Mouse (Mus musculus) liver, embryonic 14.5 days (tissue): Measurements from ENCODE around the gene Amt. TPM values are rescaled to one million over a fixed set of nuclear protein-coding genes. Genes with fewer than 3 reads are reported as not detected.

Source experiments
- ATAC-seq: fragments of 200-750 bp; cut with Nextera tagmentation; 2 replicates; pipeline ENCODE4 v1.8.0; 2017; ENCODE audit warnings: moderate number of reproducible peaks, mild to moderate bottlenecking, moderate library complexity; ENCODE audit not compliant: insufficient read depth
- DNase-seq, 3 experiments: peaks; one replicate each; pipeline ENCODE4 v3.0.0-alpha.2; 2012 to 2013; ENCODE audit warnings: low read depth in 3 of 3, low spot score in 3 of 3
- H3K27ac ChIP-seq: fragments of 300-500 bp; sonication (generic); 2 replicates; pipeline ENCODE4 v1.5.1; 2014; ENCODE audit warnings: moderate library complexity, mild to moderate bottlenecking, control low read depth, inconsistent platforms
- H3K27me3 ChIP-seq: fragments of 300-500 bp; sonication (generic); 2 replicates; pipeline ENCODE4 v1.6.1; 2014; ENCODE audit warnings: mild to moderate bottlenecking, low read length, moderate library complexity; ENCODE audit not compliant: control insufficient read depth, insufficient read depth
- H3K36me3 ChIP-seq: fragments of 300-500 bp; sonication (generic); replicated peaks from 2 replicates; pipeline ENCODE4 v1.6.1; 2014; ENCODE audit warnings: low read depth; ENCODE audit not compliant: control insufficient read depth, insufficient read depth
- H3K4me1 ChIP-seq, 2 experiments: fragments of 200-500 bp in 1 of 2; fragments of 300-500 bp in 1 of 2; sonication (generic) in 1 of 2; replicated peaks; 2 replicates each; pipeline ENCODE4 v1.6.1; 2012 to 2014; ENCODE audit warnings: antibody characterized with exemption in 1 of 2, inconsistent platforms in 1 of 2, low read length in 1 of 2; ENCODE audit not compliant: control insufficient read depth in 2 of 2, insufficient read depth in 2 of 2
- H3K4me2 ChIP-seq: fragments of 300-500 bp; sonication (generic); 2 replicates; pipeline ENCODE4 v1.6.1; 2014; ENCODE audit warnings: low read depth, mild to moderate bottlenecking, control low read depth, moderate library complexity
- H3K4me3 ChIP-seq, 2 experiments: fragments of 200-500 bp in 1 of 2; fragments of 300-500 bp in 1 of 2; sonication (generic) in 1 of 2; 2 replicates each; pipeline ENCODE4 v1.5.1; 2012 to 2014; ENCODE audit warnings: low read depth in 2 of 2, low read length in 2 of 2, mild to moderate bottlenecking in 2 of 2, control low read depth in 1 of 2, inconsistent platforms in 1 of 2, moderate library complexity in 1 of 2; ENCODE audit not compliant: insufficient read depth in 1 of 2
- H3K9ac ChIP-seq: fragments of 300-500 bp; sonication (generic); replicated peaks from 2 replicates; pipeline ENCODE4 v1.6.1; 2014; ENCODE audit warnings: mild to moderate bottlenecking, control low read depth, moderate library complexity
- H3K9me3 ChIP-seq: fragments of 300-500 bp; sonication (generic); 2 replicates; pipeline ENCODE4 v1.6.1; 2016; ENCODE audit warnings: low read length, mixed read lengths; ENCODE audit not compliant: control insufficient read depth
- CTCF ChIP-seq: IDR thresholded peaks from 2 replicates; pipeline ENCODE4 v1.5.1; 2016; ENCODE audit warnings: antibody characterized with exemption, low read depth, control low read depth
- EP300 ChIP-seq: IDR thresholded peaks from 2 replicates; pipeline ENCODE4 v1.6.1; 2016; ENCODE audit warnings: antibody characterized with exemption, low read depth
- WGBS: fragments of 180-500 bp; shearing (Covaris S2); extraction: QIAGEN DNeasy Blood & Tissue Kit; methylation state at CpG from one replicate; pipeline ENCODE4 v1.1.7; 2014; ENCODE audit not compliant: insufficient replicate concordance; 5-methylcytosine and 5-hydroxymethylcytosine counted together
- polyA plus RNA-seq, 2 experiments: library from polyadenylated mRNA; depleted of rRNA in 1 of 2; stranded (reverse) in 1 of 2; unstranded in 1 of 2; fragments of >200 nt; fragmentation: Nextera tagmentation in 1 of 2; extraction: Ambion mirVana in 1 of 2; gene quantifications; 2 replicates each; pipeline versions ENCODE4 v1.2.1 to v1.2.3; 2012 to 2014

The Amt gene
- polyA plus RNA-seq, 2 experiments = 7.2 to 7.5 TPM

DNA sequence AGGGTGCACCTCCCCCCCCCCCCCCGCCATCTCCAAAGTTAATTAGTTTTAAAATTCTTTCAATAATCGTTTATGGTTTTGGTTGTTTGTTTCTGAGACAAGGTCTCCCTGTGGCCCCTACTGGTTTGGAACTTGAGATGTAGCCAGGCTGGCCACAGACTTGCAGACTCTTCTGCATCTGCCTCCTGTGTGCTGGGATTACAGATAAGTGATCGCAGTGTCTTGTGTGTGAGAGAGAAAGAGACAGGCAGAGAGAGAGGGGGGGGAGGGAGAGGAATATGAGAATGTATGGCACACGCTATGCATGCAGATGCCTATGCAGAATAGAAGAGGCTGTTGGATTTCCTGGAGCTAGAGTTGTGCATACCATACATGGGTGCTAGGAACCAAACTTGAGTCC is 53.1 kb downstream of the Amt start:
- H3K4me3 ChIP-seq = peak overlapping the region in 1 of 2 experiments; percentile 99; a peak in 2 of 4 replicates
- TF ChIP-seq EP300 (peak; percentile 35; the same call in 1 of the 2 replicates), CTCF (no peak)
- WGBS = 32% methylated on average over 4 of the region's 4 CpGs
- H3K9me3 ChIP-seq = no peaks in the 10 kb centered on the region
- H3K36me3 ChIP-seq = peaks cover 45% of the 10 kb centered on the region
- H3K4me2 ChIP-seq = peak overlapping the region; percentile 98
- peak overlapping the region; percentile 95 for H3K9ac ChIP-seq
- peak overlapping the region; percentile 82 for H3K27ac ChIP-seq
- H3K27me3 ChIP-seq = no peaks in the 10 kb centered on the region
- ATAC-seq (no peak), DNase-seq (no peak)
- peaks cover 24 to 34% of the 10 kb centered on the region in 2 experiments for H3K4me1 ChIP-seq

Other genes starting within 250 kb of the Amt start
- gene Gmppb, start 247.6 kb upstream of the Amt start, polyA plus RNA-seq (2012; rRNA removed) = 6.7 and 12.9 TPM in 2 replicates
- 14.3 and 15.5 TPM in 2 replicates for gene Gmppb, start 247.6 kb upstream of the Amt start, polyA plus RNA-seq (2014; fragmentation: Nextera tagmentation; extraction: Ambion mirVana)
- gene Amigo3, start 243.7 kb upstream of the Amt start, polyA plus RNA-seq (2012; rRNA removed) = 0.51 and 0.75 TPM in 2 replicates
- gene Amigo3, start 243.7 kb upstream of the Amt start, polyA plus RNA-seq (2014; fragmentation: Nextera tagmentation; extraction: Ambion mirVana) = 0.89 and 1.4 TPM in 2 replicates
- gene Mst1, start 216.4 kb upstream of the Amt start, polyA plus RNA-seq (2012; rRNA removed) = 21.0 and 21.3 TPM in 2 replicates
- gene Mst1, start 216.4 kb upstream of the Amt start, polyA plus RNA-seq (2014; fragmentation: Nextera tagmentation; extraction: Ambion mirVana) = 24.1 and 29.7 TPM in 2 replicates
- 139 and 146 TPM in 2 replicates for gene Rnf123, start 213.5 kb upstream of the Amt start, polyA plus RNA-seq (2012; rRNA removed)
- gene Rnf123, start 213.5 kb upstream of the Amt start, polyA plus RNA-seq (2014; fragmentation: Nextera tagmentation; extraction: Ambion mirVana) = 88.2 and 102 TPM in 2 replicates
- 126 and 150 TPM in 2 replicates for gene Apeh, start 202.2 kb upstream of the Amt start, polyA plus RNA-seq (2012; rRNA removed)
- 153 and 172 TPM in 2 replicates for gene Apeh, start 202.2 kb upstream of the Amt start, polyA plus RNA-seq (2014; fragmentation: Nextera tagmentation; extraction: Ambion mirVana)
- 0.86 and 1.1 TPM in 2 replicates for gene Bsn, start 106.5 kb upstream of the Amt start, polyA plus RNA-seq (2012; rRNA removed)
- 1.1 and 1.4 TPM in 2 replicates for gene Bsn, start 106.5 kb upstream of the Amt start, polyA plus RNA-seq (2014; fragmentation: Nextera tagmentation; extraction: Ambion mirVana)
- gene Dag1, start 32.9 kb upstream of the Amt start, polyA plus RNA-seq (2012; rRNA removed) = 4.8 and 5.3 TPM in 2 replicates
- 12.0 and 13.0 TPM in 2 replicates for gene Dag1, start 32.9 kb upstream of the Amt start, polyA plus RNA-seq (2014; fragmentation: Nextera tagmentation; extraction: Ambion mirVana)
- gene Nicn1, start 6.4 kb upstream of the Amt start, polyA plus RNA-seq (2012; rRNA removed) = 2.8 and 2.9 TPM in 2 replicates
- gene Nicn1, start 6.4 kb upstream of the Amt start, polyA plus RNA-seq (2014; fragmentation: Nextera tagmentation; extraction: Ambion mirVana) = 4.3 and 6.2 TPM in 2 replicates
- gene Rhoa, start 9.3 kb downstream of the Amt start, polyA plus RNA-seq (2012; rRNA removed) = 62.5 and 76.4 TPM in 2 replicates
- 130 and 133 TPM in 2 replicates for gene Rhoa, start 9.3 kb downstream of the Amt start, polyA plus RNA-seq (2014; fragmentation: Nextera tagmentation; extraction: Ambion mirVana)
- 10.4 and 10.6 TPM in 2 replicates for gene Tcta, start 9.3 kb downstream of the Amt start, polyA plus RNA-seq (2012; rRNA removed)
- gene Tcta, start 9.3 kb downstream of the Amt start, polyA plus RNA-seq (2014; fragmentation: Nextera tagmentation; extraction: Ambion mirVana) = 10.9 and 13.2 TPM in 2 replicates
- 3,084 and 3,741 TPM in 2 replicates for gene Gpx1, start 42.0 kb downstream of the Amt start, polyA plus RNA-seq (2012; rRNA removed)
- 6,910 and 6,914 TPM in 2 replicates for gene Gpx1, start 42.0 kb downstream of the Amt start, polyA plus RNA-seq (2014; fragmentation: Nextera tagmentation; extraction: Ambion mirVana)
- gene Usp4, start 51.0 kb downstream of the Amt start, polyA plus RNA-seq (2012; rRNA removed) = 29.2 and 38.5 TPM in 2 replicates
- 59.3 and 67.6 TPM in 2 replicates for gene Usp4, start 51.0 kb downstream of the Amt start, polyA plus RNA-seq (2014; fragmentation: Nextera tagmentation; extraction: Ambion mirVana)
- gene 1700102P08Rik, start 96.0 kb downstream of the Amt start, polyA plus RNA-seq (2012; rRNA removed) = 0.47 and 0.49 TPM in 2 replicates
- gene 1700102P08Rik, start 96.0 kb downstream of the Amt start, polyA plus RNA-seq (2014; fragmentation: Nextera tagmentation; extraction: Ambion mirVana) = 0.45 and 0.52 TPM in 2 replicates
- gene Ccdc36, start 131.6 kb downstream of the Amt start, polyA plus RNA-seq (2012; rRNA removed) = 0.12 and 0.20 TPM in 2 replicates
- gene Ccdc36, start 131.6 kb downstream of the Amt start, polyA plus RNA-seq (2014; fragmentation: Nextera tagmentation; extraction: Ambion mirVana) = 0.24 and 0.27 TPM in 2 replicates
- not detected in 2 replicates for gene BC048562, start 139.6 kb downstream of the Amt start, polyA plus RNA-seq (2012; rRNA removed)
- gene BC048562, start 139.6 kb downstream of the Amt start, polyA plus RNA-seq (2014; fragmentation: Nextera tagmentation; extraction: Ambion mirVana) = not detected in 2 replicates
- gene Ccdc71, start 163.7 kb downstream of the Amt start, polyA plus RNA-seq (2012; rRNA removed) = 8.6 and 9.7 TPM in 2 replicates
- 14.5 and 15.6 TPM in 2 replicates for gene Ccdc71, start 163.7 kb downstream of the Amt start, polyA plus RNA-seq (2014; fragmentation: Nextera tagmentation; extraction: Ambion mirVana)
- 13.1 and 16.5 TPM in 2 replicates for gene Klhdc8b, start 164.7 kb downstream of the Amt start, polyA plus RNA-seq (2012; rRNA removed)
- gene Klhdc8b, start 164.7 kb downstream of the Amt start, polyA plus RNA-seq (2014; fragmentation: Nextera tagmentation; extraction: Ambion mirVana) = 6.9 and 9.5 TPM in 2 replicates
- 8.3 and 9.1 TPM in 2 replicates for gene Lamb2, start 182.9 kb downstream of the Amt start, polyA plus RNA-seq (2012; rRNA removed)
- gene Lamb2, start 182.9 kb downstream of the Amt start, polyA plus RNA-seq (2014; fragmentation: Nextera tagmentation; extraction: Ambion mirVana) = 4.3 and 5.8 TPM in 2 replicates
- 33.9 and 36.0 TPM in 2 replicates for gene Usp19, start 193.7 kb downstream of the Amt start, polyA plus RNA-seq (2012; rRNA removed)
- gene Usp19, start 193.7 kb downstream of the Amt start, polyA plus RNA-seq (2014; fragmentation: Nextera tagmentation; extraction: Ambion mirVana) = 17.1 and 22.5 TPM in 2 replicates
- 88.6 and 184 TPM in 2 replicates for gene Qars, start 210.9 kb downstream of the Amt start, polyA plus RNA-seq (2012; rRNA removed)
- gene Qars, start 210.9 kb downstream of the Amt start, polyA plus RNA-seq (2014; fragmentation: Nextera tagmentation; extraction: Ambion mirVana) = 61.3 and 65.8 TPM in 2 replicates
- gene Qrich1, start 220.0 kb downstream of the Amt start, polyA plus RNA-seq (2012; rRNA removed) = 34.0 and 40.6 TPM in 2 replicates
- 39.8 and 46.3 TPM in 2 replicates for gene Qrich1, start 220.0 kb downstream of the Amt start, polyA plus RNA-seq (2014; fragmentation: Nextera tagmentation; extraction: Ambion mirVana)